Mouse (Mus musculus) ES-Bruce4 (cell line): ENCODE measurements at regions not wholly inside any gene's neighbourhood (a gene's known extent, or its start where the extent isn't known, plus 50 kb on each side); places are given as distances from the start of the nearest gene placed in this dataset.

ENCODE experiments used
- H3K27ac ChIP-seq: 2 replicates; pipeline ENCODE4 v1.5.1; 2012; ENCODE audit warnings: low read length, inconsistent platforms; ENCODE audit not compliant: insufficient read depth
- H3K27me3 ChIP-seq: 2 replicates; pipeline ENCODE4 v1.6.1; 2012; ENCODE audit warnings: mild to moderate bottlenecking, low read length, inconsistent platforms; ENCODE audit not compliant: control insufficient read depth, poor library complexity, insufficient read depth, severe bottlenecking
- H3K36me3 ChIP-seq: 2 replicates; pipeline ENCODE4 v1.6.1; 2012; ENCODE audit warnings: inconsistent platforms, mild to moderate bottlenecking, low read length, moderate library complexity; ENCODE audit not compliant: control insufficient read depth, poor library complexity, insufficient read depth, severe bottlenecking
- H3K4me1 ChIP-seq: one replicate; pipeline ENCODE4 v1.8.1; 2011; ENCODE audit warnings: low read length; ENCODE audit not compliant: control insufficient read depth, insufficient read depth
- H3K4me3 ChIP-seq: 2 replicates; pipeline ENCODE4 v1.5.1; 2011; ENCODE audit warnings: low read depth, mild to moderate bottlenecking, low read length
- H3K9ac ChIP-seq: 2 replicates; pipeline ENCODE4 v1.6.1; 2012; ENCODE audit warnings: low read depth, mild to moderate bottlenecking, inconsistent platforms; ENCODE audit not compliant: poor library complexity, severe bottlenecking
- H3K9me3 ChIP-seq: replicated peaks from 2 replicates; pipeline ENCODE4 v1.6.1; 2012; ENCODE audit warnings: mild to moderate bottlenecking, low read length, inconsistent platforms; ENCODE audit not compliant: control insufficient read depth, poor library complexity, insufficient read depth, severe bottlenecking
- CTCF ChIP-seq: IDR thresholded peaks from one replicate; pipeline ENCODE4 v1.8.1; 2011; ENCODE audit warnings: low read depth, low read length
- EP300 ChIP-seq: IDR thresholded peaks from 2 replicates; pipeline ENCODE4 v1.6.1; 2011; ENCODE audit warnings: low read depth, low read length; ENCODE audit not compliant: insufficient read depth
- POLR2A ChIP-seq: IDR thresholded peaks from one replicate; pipeline ENCODE4 v1.8.1; 2011; ENCODE audit warnings: low read length; ENCODE audit not compliant: insufficient read depth

GRCm38 (mm10) chr8:6729571-6729970 lies 1624.4 kb upstream of the Slc10a2 start:
- H3K9me3 ChIP-seq, result no peaks in the 10 kb centered on the region
- no peak overlapping the region for H3K9ac ChIP-seq
- no peaks in the 10 kb centered on the region for H3K27me3 ChIP-seq
- no peaks in the 10 kb centered on the region for H3K36me3 ChIP-seq
- TF ChIP-seq EP300, result no peak
- no peak for TF ChIP-seq CTCF
- no peak for TF ChIP-seq POLR2A
- no peak overlapping the region for H3K27ac ChIP-seq
- H3K4me1 ChIP-seq, result no peaks in the 10 kb centered on the region
- H3K4me3 ChIP-seq, result no peak overlapping the region

GRCm38 (mm10) chr8:6708886-6709449 lies 1603.8 kb upstream of the Slc10a2 start:
- Histone ChIP-seq H3K4me3 (no peak overlapping the region), H3K27me3 (no peaks in the 10 kb centered on the region), H3K36me3 (no peaks in the 10 kb centered on the region), H3K9me3 (no peaks in the 10 kb centered on the region), H3K4me1 (no peaks in the 10 kb centered on the region), H3K27ac (no peak overlapping the region), H3K9ac (no peak overlapping the region)
- no peak for TF ChIP-seq CTCF
- no peak for TF ChIP-seq POLR2A
- no peak for TF ChIP-seq EP300

- no peak overlapping the region for H3K4me3 ChIP-seq
- H3K27me3 ChIP-seq, result no peaks in the 10 kb centered on the region
- no peak overlapping the region for H3K27ac ChIP-seq
- no peaks in the 10 kb centered on the region for H3K4me1 ChIP-seq
- H3K9ac ChIP-seq, result no peak overlapping the region
- H3K9me3 ChIP-seq, result no peaks in the 10 kb centered on the region
- H3K36me3 ChIP-seq, result no peaks in the 10 kb centered on the region
- TF ChIP-seq CTCF (no peak), POLR2A (no peak), EP300 (no peak)
These were observed 1583.4 kb upstream of the Slc10a2 start for GRCm38 (mm10) chr8:6688595-6688994.

DNA sequence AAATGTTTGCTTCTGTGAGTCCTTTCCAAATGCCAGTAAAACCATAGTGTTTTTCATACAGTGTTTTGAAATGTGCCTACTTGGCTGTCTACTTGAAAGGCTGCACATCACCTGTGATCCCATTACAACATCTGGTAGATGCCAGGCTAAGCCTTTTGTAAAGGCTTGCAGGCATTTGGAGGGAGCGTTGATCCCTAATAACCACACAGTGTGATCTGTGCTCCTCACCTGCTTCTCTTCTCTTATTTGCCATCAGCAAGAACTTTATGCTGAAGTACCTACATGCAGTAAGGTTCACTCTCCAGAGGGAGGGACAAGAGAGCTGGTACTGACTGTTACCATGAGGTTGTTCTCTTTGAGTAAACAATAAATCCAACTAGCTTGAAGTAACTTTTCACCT lies 1553.7 kb upstream of the Slc10a2 start:
- TF ChIP-seq EP300 (no peak), POLR2A (no peak)
- H3K9me3 ChIP-seq, result no peaks in the 10 kb centered on the region
- H3K4me3 ChIP-seq, result no peak overlapping the region
- no peaks in the 10 kb centered on the region for H3K36me3 ChIP-seq
- H3K9ac ChIP-seq, result no peak overlapping the region
- H3K27ac ChIP-seq, result no peak overlapping the region
- H3K4me1 ChIP-seq, result no peaks in the 10 kb centered on the region
- no peaks in the 10 kb centered on the region for H3K27me3 ChIP-seq

DNA sequence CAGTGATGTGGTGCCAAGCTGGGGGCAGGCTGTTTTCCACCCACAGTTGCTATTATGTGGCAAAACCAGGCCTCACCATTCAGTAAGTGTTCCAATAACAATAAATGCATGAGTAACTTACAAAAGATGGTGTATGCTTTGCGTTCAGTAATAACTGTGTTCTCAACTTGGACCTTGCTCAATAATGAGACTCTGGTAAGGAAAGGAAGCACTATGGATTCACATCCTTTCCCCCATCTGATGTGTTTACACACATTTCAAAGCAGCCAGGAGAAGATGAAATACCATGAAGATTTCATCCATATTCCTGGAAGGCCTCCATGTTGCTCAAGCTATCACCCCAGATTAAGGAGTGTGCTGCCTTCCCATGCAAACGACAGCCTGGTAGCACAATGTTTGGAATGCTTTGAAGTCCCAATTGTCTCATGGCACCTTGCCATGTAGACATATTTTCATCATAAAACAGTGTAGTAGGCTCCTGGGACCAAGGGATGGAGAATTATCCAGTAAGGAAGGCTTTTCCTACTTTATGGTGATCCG lies 1552.4 kb upstream of the Slc10a2 start:
- Histone ChIP-seq H3K9me3 (no peaks in the 10 kb centered on the region), H3K27me3 (no peaks in the 10 kb centered on the region), H3K4me1 (no peaks in the 10 kb centered on the region), H3K27ac (no peak overlapping the region), H3K9ac (no peak overlapping the region), H3K4me3 (no peak overlapping the region), H3K36me3 (no peaks in the 10 kb centered on the region)
- TF ChIP-seq POLR2A (no peak), EP300 (no peak), CTCF (no peak)

DNA sequence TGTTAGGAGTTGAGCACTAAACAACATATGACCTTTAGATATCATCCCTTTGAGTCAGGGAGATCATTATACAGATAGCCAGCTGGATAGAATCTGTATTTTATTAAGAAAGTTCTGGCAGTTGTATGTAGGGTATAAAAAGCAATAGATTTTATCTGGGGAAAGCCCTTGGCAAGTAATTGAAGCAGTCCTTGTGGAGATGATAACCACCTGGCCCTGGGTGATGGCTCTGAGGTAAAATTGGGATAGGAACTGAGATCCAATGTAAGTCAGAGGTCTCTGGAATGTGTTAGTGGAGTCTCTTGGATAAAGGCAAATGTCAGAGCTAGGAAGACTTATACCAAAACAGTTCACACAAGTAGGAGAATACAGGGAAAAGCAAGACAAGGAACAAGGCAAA lies 1547.0 kb upstream of the Slc10a2 start:
- Histone ChIP-seq H3K9me3 (no peaks in the 10 kb centered on the region), H3K27me3 (no peaks in the 10 kb centered on the region), H3K4me3 (no peak overlapping the region), H3K9ac (no peak overlapping the region), H3K27ac (no peak overlapping the region), H3K4me1 (no peaks in the 10 kb centered on the region), H3K36me3 (no peaks in the 10 kb centered on the region)
- no peak for TF ChIP-seq EP300
- no peak for TF ChIP-seq POLR2A
- TF ChIP-seq CTCF, result no peak
